Mouse (Mus musculus) retina, postnatal 1 day (tissue): ENCODE data around the gene Gp9.

Experiments
- DNase-seq: peaks from one replicate; pipeline ENCODE4 v3.0.0-alpha.2; 2012

Gene Gp9

DNA sequence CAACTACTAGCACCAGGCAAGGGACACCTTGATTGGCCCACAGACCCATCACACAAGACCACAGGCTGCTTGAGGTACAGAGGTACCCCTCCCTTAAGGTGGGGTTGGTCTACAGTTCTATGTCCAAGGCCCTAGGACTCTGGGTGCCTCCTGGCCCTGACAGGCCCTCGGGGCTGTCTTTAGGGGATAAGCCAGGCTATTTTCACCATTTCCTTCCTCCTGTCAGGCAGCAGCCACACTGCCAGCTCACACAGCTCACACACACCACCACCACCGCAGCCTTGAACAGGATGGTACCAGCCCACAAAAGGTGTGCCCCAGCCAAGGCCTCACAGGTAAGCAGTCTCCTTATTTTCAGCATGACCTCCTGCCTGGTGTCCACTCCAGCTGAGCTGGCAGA is at the start of gene Gp9:
Gene Gp9, plus strand, starts transcription at position 231 of the 400 bp plus-strand sequence.
- DNase-seq = no peak

DNA sequence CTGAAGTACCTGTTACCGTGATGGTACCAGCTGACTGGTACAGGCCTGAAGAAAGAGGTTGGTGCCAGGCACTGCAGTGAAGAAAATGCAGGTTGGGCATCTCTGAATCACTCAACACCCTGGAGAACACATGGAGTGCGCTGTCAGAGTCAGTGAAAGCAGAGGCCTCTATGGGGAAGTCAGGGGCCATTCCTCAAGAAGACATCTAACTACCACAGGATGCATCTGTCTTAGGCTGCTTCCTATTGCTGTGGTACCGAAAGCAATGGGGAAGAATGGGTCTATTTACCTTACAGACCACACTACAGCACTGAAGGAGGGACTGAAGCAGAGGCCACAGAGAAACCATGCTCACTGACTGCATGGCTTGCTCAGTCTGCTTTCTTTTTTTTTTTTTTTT is 49.8 kb upstream of the Gp9 start:
- DNase-seq = no peak

DNA sequence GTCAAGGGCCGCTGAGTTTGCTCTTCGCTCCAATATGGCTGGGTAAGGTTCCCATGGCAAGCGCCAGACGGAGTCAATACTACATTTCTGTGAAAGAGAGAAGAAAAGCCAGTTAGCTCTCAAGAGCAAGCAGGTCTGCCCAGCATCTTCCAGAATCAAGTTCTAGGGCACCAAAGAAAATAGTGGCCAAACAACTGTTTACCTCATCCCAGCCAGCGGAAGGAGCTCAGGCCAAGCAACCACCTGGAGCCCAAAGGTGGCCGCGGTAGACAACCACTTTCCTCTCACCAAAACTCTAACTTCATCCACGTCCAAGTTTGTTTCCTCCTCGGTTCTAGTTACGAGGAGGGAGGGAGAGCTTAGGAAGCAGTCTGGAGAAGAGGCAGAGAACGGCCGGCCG is 47.7 kb upstream of the Gp9 start:
- no peak for DNase-seq

DNA sequence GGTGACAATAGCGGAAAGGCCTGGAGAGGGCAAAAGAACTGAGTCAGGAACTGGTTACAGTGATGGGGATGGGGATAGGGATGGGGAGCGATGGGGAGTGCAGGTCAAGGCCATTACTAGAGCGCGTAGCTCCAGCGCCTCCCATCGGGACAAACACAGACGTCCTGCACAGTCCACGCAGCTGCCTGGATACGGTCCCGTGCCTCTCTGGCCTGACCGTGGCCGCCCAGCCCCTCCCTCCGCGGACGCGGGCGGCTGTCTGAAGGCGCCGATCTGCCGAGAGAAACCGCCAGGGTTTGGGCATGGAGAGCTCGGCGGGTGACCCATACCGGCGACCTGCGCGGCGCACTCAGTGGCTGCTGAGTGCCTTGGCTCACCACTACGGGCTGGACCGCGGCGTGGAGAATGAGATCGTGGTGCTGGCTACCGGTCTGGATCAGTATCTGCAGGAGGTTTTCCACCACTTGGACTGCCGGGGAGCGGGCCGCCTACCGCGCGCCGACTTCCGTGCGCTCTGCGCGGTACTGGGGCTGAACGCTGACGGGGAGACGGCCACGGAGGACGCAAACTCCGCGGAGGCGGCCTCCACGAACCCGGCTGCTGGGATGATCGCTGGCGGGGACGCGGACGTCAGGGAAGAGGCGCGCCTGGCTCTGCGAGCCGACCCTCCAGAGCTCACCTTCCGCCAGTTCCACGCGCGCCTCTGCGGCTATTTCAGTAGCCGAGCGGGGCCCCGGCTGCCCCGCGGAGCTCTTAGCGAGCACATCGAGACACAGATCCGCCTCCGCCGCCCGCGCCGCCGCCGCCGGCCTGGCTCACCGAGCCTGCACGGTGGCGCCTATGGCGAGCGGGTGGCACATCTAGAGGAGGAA is 47.0 kb upstream of the Gp9 start, which contains the start of gene Efcc1:
Gene Efcc1, plus strand, starts transcription at position 279 of the 872 bp plus-strand sequence.
- DNase-seq = peak; percentile 71

DNA sequence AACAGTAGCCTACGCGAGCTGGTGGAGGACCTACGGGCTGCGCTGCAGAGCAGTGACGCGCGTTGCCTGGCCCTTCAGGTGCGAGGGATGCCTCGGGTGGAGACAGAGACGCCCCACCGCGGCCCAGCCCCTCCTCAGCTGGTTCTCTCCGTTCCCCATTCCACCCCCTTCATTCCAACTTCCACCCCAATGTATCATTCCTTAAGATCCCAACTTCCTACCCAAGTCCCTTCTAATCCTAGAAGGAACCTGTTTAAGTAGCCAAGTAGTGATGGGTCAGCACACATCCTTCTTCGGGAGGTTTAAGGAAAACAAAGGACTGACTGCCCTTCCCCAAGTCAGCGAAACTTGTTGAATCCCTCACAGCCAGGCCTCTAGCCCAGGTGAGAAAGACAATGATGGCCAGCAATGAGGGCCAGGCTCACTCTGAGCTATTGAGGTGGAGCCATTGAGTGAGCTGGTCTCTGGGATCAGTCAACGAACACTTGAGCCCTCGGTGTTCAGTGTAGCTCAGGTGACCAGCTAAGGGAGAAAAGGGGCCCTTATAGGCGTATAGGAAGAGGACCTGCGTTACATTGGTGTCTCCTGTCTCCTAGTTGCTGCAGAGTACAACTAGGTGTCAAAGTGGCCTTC is 46.3 kb upstream of the Gp9 start:
- peak; percentile 12 for DNase-seq

DNA sequence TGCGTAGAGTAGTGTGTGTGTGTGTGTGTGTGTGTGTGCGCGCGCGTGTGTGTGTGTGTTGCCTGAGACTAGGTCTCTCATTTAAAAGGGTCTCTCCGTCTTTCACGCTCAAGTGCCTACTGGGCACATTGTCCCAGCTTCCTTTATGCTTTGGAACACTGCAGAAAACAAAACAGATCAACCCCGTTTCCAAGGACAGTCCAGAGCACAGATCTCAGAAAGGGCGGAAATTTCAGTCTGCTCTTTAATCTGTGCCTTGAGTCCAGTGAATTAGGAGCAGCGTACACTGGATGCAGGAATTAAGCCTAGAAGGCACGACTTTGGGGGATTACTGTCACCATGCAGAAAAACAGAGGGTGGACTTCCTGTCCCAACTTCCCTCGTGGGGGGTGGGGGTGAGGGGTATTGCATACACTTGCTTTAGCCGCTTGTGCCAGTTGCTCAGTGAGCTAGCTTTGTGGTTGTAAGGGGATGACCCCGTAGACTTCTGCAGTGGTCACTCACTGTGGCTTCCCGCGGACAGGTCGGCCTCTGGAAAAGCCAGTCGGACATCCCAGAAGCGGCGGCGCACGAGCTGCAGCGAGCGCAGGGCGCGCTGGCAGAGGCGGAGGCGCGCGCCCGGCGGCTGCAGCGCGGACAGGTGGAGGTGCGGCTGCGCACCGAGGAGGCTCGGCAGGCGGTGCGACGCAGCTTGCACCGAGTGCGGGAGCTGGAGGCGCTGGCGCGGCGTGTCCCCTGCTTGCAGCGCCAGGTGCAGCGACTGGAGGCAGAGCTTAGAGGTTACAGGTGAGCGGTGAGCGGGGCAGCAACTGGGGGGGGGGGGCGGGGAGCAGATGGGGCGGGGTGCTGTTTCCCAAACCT is 45.5 kb upstream of the Gp9 start:
- DNase-seq = peak; percentile 43

DNA sequence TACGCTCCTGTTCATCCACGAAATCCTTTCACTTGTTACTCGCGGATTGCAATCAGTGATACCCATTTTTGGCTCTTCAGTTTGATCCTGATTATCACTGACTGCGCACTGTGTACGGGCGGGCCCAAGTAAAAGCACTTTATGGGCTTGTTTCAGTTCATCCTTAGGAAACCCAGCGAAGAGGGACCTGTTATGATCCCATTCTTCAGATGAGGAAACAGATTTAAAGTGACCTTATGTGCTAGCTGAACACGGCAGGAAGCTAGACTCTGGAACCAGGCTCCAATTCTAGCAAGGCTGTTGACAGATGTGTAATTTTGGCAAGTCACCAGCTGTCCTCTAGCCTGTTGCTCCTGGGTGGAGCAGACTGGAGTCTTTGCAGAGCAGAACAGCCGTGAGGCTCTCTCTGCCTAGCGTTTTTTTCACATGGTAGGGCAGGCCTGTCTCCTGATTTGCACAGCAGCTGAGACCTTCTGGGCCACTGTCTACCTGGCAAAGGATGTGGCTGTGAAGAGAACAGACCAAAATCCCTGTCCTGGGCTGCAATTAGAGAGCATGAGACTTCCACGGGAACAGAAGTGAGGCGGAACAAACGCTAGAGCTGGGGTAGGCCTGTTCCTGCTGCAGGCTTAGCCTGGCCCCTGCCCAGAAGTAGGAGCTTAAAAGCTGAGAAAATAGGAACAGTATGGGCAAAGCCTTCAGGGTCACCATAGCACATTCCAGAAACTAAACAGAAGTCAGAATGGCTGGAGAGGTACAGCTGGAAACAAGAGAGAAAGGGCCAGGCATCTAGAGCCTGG is 44.5 kb upstream of the Gp9 start:
- DNase-seq = peak; percentile 25

DNA sequence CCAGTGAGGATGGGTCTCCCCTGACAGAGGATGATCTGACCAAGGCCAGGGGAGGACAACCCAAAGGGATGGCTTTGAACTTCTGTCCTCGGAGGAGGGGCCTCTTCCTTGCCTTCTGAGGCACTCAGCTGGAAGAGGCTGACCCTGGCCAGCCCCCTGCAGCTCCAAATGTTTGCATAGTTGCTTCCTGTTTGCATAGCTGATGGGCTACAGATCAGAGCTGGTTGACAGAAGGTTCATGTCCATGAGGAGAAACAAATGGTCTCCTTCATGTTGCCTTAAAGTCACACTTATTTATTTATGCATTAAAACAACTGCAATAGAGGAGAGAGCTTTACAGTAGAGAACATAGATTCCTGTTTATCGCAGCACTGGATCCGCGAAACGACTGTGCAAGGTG is 43.7 kb upstream of the Gp9 start:
- no peak for DNase-seq

DNA sequence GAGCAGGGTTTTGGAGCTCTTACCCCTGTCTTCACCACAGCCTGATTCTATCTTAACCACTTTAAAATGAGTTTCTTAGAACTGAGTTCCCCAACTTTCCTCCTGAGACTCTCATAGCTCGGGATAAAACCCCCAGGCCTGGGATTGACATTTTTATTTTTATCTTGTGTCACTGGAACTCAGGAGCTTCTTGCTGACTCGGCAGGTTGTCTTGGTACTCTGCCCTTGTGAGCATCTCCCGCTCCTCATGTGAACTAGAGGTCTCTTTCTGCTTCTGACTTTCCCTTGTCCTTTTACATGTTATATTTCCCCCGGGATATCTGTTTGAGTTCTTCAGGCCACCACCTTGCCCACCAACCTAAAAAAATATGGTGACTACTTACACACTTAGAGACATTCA is 40.9 kb upstream of the Gp9 start:
- no peak for DNase-seq

DNA sequence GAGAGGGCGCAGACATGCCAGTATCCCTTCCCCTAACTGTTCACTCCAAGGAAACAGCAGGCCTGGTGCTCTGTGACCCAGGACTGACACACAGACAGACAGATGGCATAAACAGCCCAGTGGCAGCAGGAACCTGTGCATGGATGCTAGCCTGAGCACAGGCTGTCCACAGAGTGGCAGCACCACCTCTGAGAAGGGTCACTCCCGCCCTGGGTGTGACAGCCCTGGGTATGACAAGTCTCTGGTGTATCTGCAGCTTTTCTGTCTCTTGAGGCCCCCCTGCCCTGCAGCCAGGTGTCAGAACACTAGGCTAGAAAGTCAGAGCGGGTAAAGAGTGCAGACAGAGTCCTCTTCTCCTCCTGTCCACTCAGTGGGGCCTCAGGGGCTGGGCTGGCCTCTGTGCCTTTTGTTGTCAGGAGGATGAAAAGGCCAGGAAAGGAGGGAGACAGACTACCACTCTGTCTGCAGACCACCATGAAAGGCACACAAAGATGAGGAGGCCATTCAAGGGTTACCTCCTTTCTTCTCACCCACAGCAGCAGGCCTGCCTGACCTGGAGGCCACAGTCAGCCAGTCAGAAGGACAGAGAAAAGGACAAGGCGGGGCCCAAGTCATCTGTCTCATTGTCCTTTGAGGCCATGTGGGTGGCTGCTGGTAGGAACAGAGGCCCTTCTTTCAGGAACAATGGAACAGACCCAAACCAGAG is 39.8 kb upstream of the Gp9 start:
- DNase-seq = peak; percentile 85

DNA sequence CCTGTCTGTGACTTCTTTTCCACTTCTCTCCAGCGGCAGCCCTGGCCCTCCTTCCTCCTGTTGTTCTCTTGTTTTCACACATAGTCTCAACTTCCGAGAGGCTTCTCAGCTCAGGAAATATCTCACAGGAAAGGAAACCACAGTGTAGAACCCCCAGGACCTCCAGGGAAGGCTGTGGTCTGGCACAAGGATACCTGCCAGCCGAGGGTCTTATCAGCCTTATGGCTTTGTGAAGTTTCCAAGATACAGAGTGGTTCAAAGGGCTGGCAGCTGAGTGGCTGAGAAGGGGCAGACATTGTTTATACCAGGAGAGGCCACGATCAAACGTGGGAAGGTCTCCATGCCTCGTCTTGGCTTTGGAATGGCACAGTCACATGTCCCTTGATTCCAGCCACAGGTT is 38.0 kb upstream of the Gp9 start:
- DNase-seq = no peak

DNA sequence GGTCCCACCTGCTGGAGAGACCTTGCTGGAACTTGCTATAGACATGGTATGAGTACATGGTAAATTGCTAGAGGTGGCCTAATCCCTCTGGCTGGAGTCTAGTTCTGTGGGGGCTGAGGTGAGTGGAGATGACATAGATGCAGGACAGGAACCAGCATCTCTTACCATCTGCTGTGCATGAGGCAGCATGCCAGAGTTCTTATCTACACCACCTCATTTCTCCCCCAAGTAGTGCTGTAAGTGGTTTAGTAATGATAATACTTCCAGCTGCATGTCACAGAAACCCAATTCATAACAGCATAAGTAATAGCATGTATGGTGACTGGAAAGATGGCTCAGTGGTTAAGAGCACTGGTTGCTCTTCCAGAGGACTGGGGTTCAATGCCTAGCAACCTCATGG is 37.4 kb upstream of the Gp9 start:
- no peak for DNase-seq

DNA sequence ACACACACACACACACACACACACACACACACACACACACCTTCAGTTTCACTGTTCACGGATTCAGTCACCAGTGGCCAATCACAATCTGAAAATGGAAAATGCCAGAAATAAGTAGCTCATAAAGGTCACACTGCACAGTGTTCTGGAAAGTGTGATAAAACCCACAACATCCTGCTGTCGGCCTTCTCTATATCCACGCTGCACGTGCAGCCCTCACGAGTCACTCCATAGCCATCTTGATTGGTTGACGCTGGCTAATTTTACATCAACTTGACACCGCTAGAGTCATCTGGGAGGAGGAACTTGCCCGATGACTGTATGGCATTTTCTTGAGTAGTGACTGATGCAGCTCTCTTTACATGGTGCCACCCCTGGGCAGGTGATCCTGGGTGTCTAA is 35.9 kb upstream of the Gp9 start:
- no peak for DNase-seq

DNA sequence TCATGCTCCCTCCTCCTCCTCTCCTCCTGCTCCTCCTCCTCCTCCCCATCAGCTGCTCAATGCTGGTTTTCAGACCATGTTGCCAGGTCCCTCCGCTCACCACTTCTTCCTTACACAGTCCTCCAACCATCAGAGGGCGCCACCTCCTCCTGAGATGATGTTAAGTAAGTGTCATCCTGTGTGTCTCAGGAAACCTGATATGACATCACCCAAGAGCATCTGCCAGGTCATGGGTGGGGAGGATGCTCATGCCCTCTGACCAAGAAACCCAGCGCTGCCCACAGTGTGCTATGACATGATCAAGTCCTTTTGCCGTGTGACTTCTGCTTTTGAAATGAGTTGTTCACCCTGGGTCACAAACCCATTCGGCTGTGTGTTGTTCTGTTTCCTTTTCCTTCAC is 35.1 kb upstream of the Gp9 start:
- peak; percentile 38 for DNase-seq

DNA sequence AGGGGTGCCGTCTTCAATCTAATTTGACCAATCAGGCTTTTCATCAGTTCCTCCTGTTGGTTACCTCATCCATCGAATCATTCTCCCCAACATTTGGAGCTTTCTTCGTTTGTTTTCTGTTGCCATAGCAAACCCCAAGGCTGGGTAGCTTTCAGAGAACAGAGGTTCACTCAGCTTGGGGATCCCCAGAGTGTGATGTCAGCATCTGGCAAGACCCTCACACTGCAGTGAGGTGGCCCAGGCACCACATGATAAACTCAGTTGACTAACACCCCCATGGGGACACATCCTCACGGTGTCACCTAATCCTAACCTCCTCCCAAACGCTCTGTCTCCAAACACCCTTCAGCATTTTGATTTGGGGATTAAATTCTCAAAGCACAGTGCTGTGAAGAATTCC is 34.6 kb upstream of the Gp9 start:
- DNase-seq = no peak

DNA sequence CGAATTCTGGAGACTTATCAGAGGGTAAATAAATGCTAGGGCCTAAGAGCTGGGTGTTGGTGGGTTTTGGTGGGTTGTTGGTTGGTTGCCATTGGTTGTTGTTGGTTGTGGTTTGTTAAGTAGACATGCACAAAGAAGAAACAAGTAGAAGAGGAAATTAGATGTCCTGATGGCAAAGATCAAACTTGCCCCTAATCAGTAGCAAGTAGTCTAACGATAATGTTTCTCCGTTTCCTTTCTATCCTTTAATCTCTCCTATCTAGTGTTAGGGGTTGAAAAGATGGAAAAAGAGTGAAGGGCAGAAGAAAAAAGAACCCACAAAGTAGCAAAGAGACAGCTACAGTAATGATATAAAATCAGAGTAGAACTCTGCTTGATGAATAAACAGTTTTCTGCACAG is 33.2 kb upstream of the Gp9 start:
- DNase-seq = no peak

DNA sequence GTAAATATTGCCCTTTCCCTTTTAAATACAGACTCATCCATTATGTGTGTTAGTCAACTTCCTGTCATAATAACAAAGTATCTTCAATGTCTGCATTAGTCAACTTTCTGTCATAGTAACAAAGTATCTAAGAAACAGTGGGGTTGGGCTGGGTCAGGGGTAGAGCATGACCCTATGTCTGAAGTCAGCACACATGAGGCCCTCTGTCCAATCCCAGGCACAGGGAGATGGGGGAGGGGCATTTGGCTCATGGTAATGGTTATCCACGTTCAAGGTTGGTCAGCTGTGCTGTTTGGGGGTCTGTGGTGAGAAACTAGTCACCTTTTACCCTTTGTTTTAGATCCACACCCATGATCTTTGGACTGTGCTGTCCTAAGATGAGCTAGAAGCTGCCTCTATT is 32.6 kb upstream of the Gp9 start:
- no peak for DNase-seq

DNA sequence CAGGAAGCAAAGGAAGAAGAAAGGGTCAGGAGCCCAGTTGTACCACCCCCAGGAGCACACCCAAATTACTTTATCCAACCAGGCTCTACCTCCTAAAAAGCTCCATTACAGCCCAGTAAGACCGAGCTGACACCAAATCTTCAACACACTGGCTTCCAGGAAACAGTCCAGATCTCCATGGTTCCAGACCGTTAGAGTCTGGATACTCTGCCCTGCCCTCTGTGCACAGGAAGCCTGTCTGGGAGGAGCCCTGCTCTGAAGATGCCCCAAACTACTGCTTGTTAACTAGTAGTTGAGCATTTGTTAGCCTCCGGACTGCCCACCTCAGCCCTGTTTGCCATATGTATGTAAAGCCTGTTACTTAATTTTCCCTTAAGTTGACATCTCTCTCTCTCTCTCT is 31.8 kb upstream of the Gp9 start:
- no peak for DNase-seq

DNA sequence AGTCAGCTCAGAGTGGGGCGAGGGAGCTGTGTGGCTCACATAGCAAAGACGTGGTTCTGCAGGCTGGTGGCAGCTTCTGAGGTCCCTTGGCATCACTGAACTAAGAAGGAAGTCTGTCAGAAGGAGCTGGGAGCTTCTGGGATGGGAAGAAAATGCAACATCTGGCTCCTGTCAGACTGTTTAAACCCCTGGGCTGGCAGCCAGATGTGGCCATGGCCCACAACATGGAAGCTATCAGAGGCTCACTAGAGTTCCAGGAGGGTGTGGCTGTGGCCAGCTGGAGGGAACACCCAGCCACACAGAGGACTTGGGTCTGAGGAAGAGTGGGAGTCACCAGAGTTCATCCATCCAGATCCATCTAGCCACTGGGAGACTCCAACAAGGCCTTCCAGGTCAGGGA is 31.0 kb upstream of the Gp9 start:
- no peak for DNase-seq

DNA sequence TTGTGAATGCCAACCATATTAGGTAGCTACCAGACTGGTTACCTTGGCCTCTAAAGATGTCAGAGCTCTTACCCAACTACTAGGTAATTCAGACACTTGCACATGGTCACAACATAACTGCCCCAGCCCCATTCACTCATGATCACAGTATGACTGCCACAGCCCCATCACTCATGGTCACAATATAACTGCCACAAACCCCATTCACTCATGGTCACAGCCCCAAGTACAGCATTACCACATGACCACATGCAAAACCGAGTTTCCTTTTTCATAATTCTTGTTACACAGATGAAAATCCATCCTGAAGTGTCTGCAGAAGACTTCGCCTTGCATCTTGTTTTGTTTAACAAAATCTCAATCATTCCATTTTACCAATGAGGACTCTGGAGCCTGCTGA is 29.8 kb upstream of the Gp9 start:
- DNase-seq = no peak

DNA sequence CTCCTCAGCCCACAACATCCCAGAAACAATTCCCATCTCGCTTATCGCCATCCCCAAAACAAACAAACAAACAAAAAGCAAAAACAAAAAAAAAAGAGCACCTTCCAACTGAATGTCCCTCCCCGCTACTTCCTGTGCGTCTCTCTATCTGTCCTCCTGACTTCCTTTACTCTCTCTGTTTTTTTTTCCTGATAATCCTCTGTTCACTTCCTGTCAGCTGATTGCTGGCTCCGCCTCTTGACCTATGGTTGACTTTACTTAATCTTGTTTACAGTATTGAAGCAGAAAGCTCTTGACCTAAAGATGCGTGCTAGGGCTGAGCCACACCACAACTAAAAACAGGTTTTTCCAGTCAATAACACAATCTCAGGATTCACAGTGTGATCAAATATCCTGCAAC is 29.3 kb upstream of the Gp9 start:
- DNase-seq = peak; percentile 22
